Mouse (Mus musculus) heart, postnatal 10 days (tissue): ENCODE data around the gene Pcbp3. TPM values are rescaled to one million over a fixed set of nuclear protein-coding genes. Genes with fewer than 3 reads are reported as not detected.

ENCODE experiments used
- DNase-seq, 2 experiments: peaks; one replicate each; pipeline ENCODE4 v3.0.0; 2021
- intact Hi-C: fragments of 180-260 bp; cut with DNase I; formaldehyde crosslinking; loops from one replicate; pipeline ENCODE4 v1.15.1; 2025
- total RNA-seq, 2 experiments: library from RNA; stranded (reverse); gene quantifications; 2 replicates each; pipeline ENCODE4 v1.2.3; 2021

Gene Pcbp3
- total RNA-seq, 2 experiments from 2014 or later: 8.8 to 9.3 TPM

DNA sequence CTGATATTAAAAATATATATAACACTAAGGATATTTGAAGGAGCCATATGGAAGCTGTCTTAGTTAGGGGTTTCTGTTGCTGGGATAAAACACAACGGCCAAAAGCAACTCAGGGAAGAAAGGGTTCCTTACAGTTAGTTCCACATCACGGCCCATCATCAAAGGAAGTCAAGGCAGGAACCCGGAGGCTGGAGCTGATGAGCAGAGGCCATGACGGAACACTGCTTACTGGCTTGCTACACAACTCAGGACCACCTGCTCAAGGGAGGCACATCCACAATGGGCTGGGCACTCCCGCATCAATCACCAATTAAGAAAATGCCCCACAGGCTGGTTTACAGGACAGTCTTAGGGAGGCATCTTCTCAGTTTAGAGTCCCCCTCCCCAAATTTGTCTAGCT, 26.9 kb downstream of the Pcbp3 start:
- DNase-seq: no peak
- intact Hi-C loops: no loop called here

DNA sequence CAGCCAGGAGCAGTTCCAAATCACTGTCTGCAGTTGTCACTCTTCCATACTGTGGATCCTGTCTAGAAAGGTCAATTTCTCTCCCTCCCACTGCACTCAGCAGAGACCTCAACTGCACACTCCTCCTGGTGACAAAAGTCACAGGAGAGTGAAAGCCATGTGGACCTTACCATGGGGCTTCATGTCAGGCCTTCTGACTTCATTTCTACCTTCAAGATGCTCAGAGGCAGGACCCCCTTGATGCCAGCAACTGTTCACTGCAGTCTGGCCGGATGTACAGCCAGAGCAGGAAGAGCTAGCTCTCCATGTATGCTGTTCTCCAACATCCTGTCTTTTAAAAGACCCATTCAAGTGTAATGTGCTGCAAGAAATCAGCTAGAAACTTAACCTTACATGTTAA, 29.9 kb downstream of the Pcbp3 start:
- intact Hi-C loops: no loop called here
- DNase-seq: no peak

DNA sequence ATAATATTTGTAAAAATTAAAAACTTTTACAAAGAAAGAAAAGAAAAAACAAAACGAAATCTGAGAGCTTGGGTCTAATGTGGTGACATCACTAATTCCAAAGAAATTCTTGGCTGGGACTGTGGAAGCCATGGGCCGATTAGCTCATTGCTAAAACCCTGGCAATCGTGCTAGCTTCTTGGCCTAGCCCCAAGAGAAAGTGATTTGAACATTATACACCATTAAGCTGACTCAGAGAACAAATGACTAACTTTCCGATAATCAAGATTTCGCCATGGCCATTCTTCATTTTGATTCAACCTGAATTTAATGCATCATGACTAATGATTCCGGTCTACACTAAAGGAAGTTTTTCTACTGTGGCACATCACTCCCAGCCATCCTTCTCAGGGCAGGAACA, 30.6 kb downstream of the Pcbp3 start:
- peak; percentile 83 to 85 for DNase-seq
- intact Hi-C loops: no loop called here

DNA sequence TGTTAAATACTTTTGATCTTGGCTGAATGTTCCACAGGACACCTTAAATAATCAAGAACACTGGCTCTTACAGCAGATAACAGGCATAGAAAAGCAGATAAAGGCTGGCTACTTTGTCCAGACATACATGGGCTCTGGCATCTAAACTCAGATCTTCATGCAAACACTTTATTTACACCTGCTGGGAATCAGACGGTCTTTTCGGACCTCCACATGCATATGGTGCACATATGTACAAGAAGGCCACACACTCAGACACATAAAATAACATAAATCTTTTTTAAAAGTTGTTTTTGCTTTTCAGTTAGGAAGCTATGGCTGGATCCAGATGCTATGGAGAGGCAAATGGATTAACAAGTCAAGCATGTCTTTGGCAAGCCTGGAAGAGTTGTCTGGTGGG, 37.2 kb downstream of the Pcbp3 start:
- intact Hi-C loops: no loop called here
- no peak for DNase-seq

DNA sequence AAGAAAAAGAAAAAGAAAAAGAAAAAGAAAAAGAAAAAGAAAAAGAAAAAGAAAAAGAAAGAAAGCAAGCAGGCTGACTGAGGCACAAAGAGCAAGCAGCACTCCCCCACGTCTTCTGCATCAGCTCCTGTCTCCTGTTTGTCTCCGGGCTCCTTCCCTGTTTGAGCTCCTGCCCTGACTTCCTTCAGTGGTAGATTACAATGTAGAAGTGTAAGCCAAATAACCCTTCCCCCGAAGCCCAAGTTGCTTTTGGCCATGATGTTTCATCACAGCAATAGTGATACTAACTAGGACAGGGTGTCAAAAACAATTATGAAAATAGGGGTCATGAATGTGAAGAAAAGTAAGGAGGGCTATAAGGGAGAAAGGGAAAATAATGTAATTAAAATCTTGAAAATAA, 43.6 kb downstream of the Pcbp3 start:
- intact Hi-C loops: no loop called here
- no peak for DNase-seq

DNA sequence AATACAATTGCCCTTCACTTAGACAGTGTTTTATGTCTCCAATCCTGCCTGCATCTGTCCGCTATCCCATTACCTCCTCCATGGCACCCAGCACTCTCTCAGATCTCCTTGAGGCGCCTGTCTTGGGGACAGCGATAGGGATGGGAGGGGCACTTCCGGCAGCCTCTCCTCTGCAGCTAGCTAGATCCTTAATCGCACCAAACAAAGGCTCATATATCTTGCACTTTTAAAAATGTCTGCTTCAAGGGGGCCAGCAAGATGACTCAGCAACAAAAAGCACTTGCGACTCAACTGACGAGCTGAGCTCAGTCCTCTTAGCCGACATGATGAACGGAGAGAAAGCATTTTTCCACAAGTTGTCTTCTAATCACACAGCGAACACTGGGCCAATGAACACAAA, 55.3 kb downstream of the Pcbp3 start:
- peak in 1 of 2 experiments; percentile 24 for DNase-seq
- intact Hi-C loops: no loop called here

DNA sequence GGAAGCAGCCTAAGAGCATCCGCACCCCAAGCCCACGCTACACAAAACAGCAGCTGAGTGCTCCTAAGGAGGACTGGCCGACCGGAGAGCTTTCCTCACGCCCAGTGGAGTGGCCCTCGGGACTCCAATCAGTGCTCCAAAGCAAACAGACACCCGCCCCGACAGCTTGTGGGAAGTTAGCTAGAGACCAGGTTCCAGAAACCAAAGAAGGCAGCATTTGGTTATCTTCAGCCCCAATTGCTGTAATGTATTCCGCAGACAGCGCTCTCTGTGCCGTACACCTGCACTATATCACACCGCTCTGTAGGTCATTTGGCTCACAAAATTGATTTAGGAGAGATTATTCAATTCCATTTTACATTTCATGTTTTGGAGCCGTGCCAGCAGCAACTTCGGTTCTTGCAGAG, 55.7 kb downstream of the Pcbp3 start:
- intact Hi-C loops: no loop called here

DNA sequence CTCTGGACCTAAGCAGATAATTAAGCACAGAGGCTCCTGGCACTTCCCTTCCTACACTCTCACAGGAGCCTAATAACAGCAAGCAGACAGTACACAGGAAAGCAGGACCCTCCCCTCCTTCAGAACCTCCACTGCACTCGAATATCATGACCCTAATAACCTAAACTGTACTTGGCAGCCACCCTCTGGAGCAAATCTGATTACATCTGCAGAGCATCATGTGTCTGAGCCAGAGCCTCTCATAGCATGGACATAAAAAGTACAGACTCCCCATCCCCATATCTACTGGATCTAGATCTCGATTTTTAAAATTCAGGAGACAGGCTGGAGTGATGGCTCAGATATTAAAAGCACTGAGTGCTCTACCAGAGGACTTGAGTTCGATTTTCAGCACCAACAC, 58.0 kb downstream of the Pcbp3 start:
- DNase-seq: no peak
- intact Hi-C loops: loop anchor here (5.0 kb wide), 1 partner anchor 59 kb away; the partner anchor contains the start of gene Pcbp3

More for the DNA sequence above, 55.7 kb downstream of the Pcbp3 start:
- DNase-seq: peak; percentile 54 to 56

DNA sequence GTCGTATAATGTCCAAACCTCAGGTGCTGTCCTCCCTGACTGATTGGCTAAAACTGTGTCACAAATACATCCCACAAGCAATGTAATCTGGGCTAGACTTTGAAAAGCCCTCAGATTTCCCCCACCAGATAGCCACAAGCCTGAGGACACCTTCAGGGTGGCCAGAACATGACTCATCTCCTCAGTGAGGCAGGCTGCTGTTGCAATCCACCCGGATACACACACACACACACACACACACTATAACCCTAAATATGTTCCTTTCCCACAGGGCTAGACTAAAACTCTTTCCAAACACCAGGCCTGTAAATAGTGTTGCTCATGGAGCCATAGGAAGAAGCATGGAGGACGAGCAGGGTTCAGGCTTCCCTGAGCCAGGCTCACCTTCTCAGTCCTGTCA, 58.6 kb downstream of the Pcbp3 start:
- intact Hi-C loops: loop anchor here (5.0 kb wide), 1 partner anchor 59 kb away; the partner anchor contains the start of gene Pcbp3
- peak; percentile 28 to 35 for DNase-seq

DNA sequence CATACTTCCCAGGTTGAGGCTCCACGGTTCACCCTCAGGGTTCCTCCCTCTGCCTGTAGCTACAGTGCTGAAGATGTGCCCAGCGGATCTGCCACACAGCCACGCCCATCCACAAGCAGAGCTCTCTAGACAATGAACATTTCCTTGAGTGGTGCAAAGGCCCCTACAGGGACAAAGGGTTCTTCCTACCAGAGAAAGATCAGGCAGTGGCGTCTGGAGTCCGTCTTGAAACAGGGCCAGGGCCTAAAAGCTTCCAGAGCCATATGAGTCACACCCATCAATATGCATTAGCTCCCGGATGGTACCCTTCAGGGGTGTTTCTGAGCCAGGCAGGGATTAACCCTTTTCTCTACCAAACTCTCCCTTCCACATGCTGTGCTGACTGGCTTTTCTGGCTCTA, 59.1 kb downstream of the Pcbp3 start:
- peak; percentile 58 to 60 for DNase-seq
- intact Hi-C loops: loop anchor here (5.0 kb wide), 1 partner anchor 60 kb away; the partner anchor contains the start of gene Pcbp3

DNA sequence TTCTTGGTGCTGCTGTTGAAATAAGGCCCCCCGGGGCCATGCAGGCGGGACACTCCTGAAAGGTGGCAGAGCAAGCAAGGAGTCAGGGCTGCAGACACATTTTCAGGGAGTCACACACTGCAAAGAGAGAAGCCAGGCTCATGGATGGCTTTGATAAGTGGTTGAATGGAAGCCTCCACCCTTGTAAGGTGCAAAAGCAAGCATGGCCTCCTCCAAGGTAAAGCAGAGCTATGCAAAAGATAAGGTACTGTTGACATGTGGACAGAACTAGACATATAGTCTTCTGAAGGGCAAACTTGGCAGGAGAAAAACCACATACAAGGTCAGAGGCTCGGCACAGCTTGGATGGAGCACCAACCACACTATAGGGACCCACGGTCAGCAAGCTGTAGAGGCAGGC, 63.3 kb downstream of the Pcbp3 start:
- intact Hi-C loops: no loop called here
- no peak for DNase-seq

DNA sequence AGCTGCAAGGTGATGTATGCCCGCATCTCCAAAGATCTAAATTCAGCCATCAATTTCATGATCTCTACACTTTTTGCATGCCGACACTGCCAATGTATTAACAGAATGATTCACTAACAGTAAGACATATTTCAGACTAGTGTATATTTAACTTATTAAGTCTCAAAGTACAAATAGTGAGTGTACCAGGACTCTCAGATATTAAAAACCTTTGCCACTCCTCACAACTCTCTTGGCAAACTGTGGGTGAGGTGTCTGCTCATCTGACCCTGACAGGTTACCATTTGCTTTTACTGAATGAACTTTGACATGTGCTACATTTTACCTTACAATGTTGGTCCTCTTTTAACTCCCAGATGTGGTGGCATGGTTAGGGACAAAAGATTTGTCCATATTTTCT, 70.2 kb downstream of the Pcbp3 start:
- intact Hi-C loops: no loop called here
- DNase-seq: no peak

DNA sequence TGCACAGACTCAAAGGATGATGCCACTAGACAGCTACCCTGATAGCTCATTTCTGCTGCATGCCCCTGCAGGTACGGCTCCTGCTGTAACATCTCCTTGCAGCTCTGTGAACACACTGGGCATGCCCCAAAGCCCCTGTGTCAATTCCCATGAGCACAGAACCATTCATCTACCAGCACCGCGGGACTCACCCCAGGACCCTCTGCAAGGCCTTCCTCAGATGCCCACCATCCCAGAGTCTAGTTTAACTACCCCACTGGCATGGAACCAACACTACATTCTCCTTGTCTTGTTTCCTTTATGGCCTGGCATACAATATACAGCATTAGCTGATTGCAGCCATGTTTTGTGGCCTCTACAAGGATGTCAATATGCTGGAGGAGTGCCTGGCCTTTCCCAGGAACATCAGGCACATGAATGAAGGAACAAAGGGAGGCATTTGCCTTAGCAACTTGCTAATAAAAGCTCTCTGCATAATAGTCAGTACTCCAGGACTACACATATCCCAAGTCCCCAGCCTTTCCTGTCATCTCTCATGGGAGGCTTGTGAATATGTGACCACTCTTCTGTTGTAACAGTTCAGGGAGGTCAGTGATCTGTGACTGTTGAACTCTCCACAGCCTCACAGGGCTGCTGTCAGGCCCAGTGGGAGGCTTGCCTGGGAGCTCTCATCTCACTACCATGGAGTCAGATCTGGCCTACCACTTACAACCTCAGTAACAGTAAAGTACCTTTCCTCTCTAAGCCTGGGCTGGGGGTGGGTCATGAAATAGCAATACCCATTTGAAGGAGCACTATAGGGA, 78.0 kb downstream of the Pcbp3 start:
- DNase-seq: no peak
- intact Hi-C loops: no loop called here

DNA sequence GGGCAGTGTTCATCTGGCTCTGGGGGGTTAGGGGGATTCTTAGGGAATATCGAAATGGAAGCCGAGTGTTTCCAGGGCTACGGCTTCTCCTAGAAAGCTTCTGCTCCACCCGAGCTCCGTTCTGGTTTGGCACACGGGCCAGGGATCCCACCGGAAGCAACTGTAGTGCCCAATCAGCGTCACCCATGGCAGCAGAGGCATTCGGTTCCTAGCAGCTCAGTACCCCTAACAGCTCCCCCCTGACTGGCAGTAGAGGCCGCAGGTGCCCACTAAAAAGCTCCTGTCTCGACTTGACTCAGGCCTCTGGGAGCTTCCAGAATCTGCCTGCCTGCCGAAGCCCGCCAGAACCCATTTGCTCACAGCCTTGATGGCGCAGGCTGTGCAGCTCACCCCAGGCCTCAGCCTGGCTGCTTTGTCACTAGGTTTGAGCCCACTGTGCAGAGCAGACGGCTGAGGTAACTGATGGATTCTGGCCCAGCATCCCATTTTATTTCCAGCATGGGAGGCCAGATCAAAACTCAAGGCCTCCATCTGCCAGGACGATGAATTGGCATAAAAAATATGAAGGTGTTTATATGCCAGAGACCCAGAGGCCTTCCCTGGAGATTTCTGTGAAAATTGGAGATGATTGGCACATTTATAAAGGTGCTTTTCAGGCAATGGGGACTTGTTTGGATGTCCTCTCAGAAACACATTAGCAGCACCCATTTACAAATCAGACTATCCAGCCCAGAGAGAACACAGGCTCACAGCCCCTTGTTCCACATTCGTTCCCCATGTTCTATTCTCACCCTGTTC, 78.8 kb downstream of the Pcbp3 start:
- DNase-seq: no peak
- intact Hi-C loops: no loop called here

DNA sequence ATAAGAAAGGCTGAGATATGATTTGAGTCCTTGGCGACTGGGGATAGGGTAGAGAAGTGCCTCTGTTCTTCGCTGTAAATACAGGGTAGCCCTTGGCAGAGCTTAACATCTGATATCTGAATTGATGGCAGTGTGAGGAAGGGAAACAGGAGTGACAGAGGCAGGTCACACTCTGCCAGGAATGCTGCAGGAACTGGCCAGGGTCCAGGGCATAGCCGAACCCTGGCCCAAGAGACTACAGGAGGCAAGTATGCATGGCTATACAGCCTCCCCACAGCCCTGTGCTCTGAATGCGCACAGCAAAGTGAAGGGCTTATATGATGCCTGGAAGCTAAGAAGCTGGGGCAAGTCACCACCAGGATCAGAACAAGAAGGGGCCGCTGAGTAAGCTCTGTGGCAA, 79.8 kb downstream of the Pcbp3 start:
- DNase-seq: peak in 1 of 2 experiments; percentile 17
- intact Hi-C loops: no loop called here

DNA sequence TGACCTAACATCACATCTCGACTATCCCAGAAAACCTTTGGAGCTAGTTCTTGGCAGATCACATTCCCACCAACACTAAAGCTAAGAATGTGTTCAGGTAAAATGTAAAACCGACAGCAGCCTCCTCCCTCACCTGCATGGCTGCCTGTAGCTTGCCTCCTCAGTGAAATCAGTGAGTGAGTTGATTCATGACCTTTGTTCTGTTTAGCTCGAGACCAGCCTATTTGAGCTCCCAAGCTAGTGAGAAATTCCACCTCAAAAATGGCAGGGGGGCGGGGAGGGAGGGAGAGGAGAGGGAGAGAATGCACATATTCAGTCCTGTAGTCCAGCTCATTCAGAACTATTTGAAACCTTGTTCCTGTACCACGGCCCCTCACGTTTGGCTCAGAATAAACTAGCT, 86.4 kb downstream of the Pcbp3 start:
- no peak for DNase-seq
- intact Hi-C loops: no loop called here

DNA sequence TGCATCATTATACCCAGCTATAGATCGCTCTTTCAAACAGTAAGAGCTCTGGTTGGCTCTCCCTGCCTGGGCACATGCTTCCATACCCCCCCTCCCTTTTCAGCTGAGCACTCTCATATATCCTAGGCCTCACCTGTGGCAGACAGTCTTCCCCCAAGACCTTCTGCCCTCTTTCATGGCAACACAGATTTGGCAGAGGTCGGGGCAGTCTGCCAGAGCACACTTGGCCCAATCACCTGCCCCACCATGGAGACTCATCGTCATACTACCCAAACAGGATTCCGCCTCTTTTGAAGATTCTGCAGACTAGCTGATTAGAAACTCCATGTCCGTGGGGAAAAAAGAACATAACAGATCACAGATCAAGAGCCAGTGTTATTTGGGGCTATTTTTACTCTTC, 86.8 kb downstream of the Pcbp3 start:
- intact Hi-C loops: no loop called here

DNA sequence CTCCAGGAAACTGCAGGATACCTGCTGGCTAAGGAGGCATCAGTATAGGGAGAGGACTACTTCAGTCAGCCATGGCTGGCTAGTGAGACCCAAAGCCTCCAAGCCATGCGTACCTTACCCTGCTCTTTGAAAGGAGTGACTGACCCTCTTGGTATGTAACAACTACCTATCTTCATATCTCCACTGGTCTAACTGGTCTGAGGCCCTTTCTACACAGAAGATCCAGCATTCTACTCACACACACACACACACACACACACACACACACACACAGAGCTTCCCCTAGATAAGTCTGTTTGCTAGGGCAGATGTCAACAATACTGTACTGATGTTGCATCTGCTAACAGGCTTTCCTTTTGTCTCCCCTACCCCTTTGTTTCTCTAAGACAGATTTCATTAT, 87.3 kb downstream of the Pcbp3 start:
- DNase-seq: no peak
- intact Hi-C loops: no loop called here

More for the DNA sequence above, 86.8 kb downstream of the Pcbp3 start:
- no peak for DNase-seq

DNA sequence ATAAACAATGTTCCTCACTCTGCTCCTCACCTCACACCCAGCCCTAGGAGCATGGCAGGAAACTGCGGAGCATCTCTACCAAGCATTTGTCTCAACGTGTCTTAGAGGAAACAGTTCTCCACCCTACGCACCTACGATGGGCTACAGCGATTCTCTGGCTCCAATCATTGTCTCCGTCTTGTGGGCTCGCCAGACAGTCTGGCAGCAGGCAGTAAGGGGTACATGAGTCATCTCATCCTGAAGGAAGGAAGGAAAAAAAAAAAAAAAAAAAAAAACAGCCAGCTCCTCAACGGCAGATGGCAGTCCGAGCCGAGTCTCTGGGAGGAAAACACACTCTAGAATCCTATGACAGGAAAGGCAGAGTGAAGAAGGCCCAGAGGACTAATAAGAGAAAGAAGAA, 87.7 kb downstream of the Pcbp3 start:
- peak in 1 of 2 experiments; percentile 13 for DNase-seq
- intact Hi-C loops: no loop called here

DNA sequence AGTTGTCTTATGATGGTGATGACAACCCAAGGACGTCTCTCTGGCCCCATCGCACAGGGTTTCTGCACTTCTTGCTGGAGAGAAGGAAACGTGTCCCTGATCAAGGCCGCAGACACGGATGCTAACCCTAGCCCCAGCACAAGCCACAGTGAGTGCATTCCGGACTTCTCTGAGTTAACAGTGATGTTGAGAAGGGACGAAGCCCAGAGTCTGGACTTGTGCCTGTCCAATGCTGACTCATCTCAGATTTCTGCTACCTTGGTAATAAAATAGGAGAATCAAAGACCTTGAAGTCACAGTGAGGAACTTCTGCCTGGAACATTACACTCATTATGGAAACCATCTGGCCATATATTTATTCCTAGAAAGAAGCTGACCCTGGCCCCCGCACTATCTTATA, 89.0 kb downstream of the Pcbp3 start:
- DNase-seq: no peak
- intact Hi-C loops: no loop called here

DNA sequence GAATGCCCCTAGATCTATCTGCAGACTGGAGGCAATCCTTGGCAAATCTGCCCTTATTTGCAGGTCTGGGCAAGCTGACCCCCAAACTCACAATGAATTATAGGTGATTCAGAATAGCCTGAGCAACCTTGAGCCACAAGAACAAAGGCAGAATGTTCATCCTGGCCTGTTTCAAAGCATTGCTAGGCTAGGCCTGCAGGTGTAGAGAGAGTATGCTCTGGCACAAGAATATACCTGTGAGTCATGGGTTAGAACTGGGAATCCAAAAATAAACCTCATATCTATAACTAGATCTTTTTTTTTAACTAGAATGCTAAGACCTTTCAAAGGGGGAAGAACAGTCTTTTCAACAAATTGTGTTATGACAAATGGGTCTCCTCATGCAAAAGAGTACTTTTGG, 95.8 kb downstream of the Pcbp3 start:
- no peak for DNase-seq
- intact Hi-C loops: no loop called here

DNA sequence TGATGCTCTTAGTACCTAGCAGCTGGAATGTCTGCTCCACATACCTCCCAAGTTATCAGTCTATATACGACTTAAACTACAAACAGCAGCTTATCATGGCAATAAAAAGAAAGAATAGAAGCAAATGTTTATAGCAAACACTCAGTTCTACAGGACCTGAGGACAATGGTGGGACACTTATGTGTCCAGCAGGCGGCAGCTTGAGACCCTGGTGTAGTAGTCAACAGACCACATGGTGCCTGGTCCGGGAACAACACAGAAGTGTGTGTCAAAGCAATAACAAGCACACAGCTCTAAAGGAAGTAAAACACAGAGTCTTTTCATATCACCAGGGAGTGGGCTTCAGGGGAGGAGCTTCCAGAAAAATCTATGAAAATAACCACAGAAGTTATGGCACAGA, 100.7 kb downstream of the Pcbp3 start:
- intact Hi-C loops: no loop called here
- no peak for DNase-seq
